In the genomic region with DNA sequence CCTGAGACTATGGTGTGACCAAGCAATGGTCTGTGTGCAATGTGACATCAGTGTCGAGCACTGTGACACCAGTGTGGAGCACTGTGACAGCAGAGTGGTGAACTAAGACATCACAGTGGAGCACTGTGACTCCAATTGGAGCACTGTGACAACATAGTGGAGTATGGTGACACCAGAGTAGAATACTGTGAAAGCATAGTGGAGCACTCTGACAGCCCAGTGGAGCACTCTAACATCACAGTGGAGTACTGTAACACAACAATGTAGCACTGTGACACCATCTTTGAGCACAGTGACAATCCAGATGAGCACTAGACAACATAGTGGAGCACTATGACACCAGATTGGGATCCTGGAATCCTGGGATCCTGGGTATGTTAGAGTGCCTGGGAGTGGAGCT, we compare ENCODE assay signal across 9 mouse cellular contexts.
DNase-seq lines count a peak whose midpoint lies in the region; ATAC-seq lines count a peak whose summit lies in the region.
"Had no signal": no experiment of that assay in that cellular context is flagged by ENCODE, and none has a peak within 500 bp of the region (broad histone marks: within the 10 kb centered on the region; RNA-seq: fewer than 3 reads in every experiment).

No protein-coding gene starts in this region.

- H3K27me3 ChIP-seq in embryonic facial prominence, embryonic 11.5 days (ENCODE audit: control insufficient read depth, insufficient read depth, low read length) = no peaks in the 10 kb centered on the region
- no peaks in the 10 kb centered on the region for H3K27me3 ChIP-seq in embryonic facial prominence, embryonic 10.5 days (replicated peaks; ENCODE audit: low read depth, poor library complexity, severe bottlenecking)
- H3K27me3 ChIP-seq in hindbrain, embryonic 12.5 days = no peaks in the 10 kb centered on the region

- ATAC-seq in embryonic facial prominence, embryonic 11.5 days (replicated peaks; ENCODE audit: insufficient number of reproducible peaks, low FRiP score, low TSS enrichment, low read depth) = peak; percentile 81
- peak; percentile 63 for ATAC-seq in hindbrain, embryonic 12.5 days (ENCODE audit: low FRiP score)
- peak; percentile 87 for ATAC-seq in monocyte, adult 5-6 weeks (replicated peaks; ENCODE audit: insufficient number of reproducible peaks, low FRiP score, low TSS enrichment, poor library complexity, severe bottlenecking)

- H3K4me2 ChIP-seq in embryonic facial prominence, embryonic 11.5 days (ENCODE audit: low read depth, low read length) = no peak overlapping the region
- no peak overlapping the region for H3K4me2 ChIP-seq in hindbrain, embryonic 12.5 days (replicated peaks)

- H3K36me3 ChIP-seq in embryonic facial prominence, embryonic 11.5 days (replicated peaks; ENCODE audit: control insufficient read depth, insufficient read depth, low read depth, low read length) = no peaks in the 10 kb centered on the region
- no peaks in the 10 kb centered on the region for H3K36me3 ChIP-seq in embryonic facial prominence, embryonic 10.5 days (replicated peaks)
- H3K36me3 ChIP-seq in hindbrain, embryonic 12.5 days = no peaks in the 10 kb centered on the region

- WGBS in embryonic facial prominence, embryonic 11.5 days = 86% methylated on average over 1 of the region's 1 CpGs
- 77% methylated on average over 1 of the region's 1 CpGs for WGBS in embryonic facial prominence, embryonic 10.5 days
- 79% methylated on average over 1 of the region's 1 CpGs for WGBS in hindbrain, embryonic 12.5 days

- no peak for DNase-seq in embryonic facial prominence, embryonic 11.5 days (ENCODE audit: low spot score)
- DNase-seq in embryonic facial prominence, embryonic 10.5 days (ENCODE audit: low spot score) = no peak
- DNase-seq in spleen, postnatal 36 days (ENCODE audit: low spot score in 2 of 2) = peak; percentile 1 to 2
- no peak for DNase-seq in spleen, adult 12 weeks (ENCODE audit: low spot score)
- DNase-seq in urinary bladder, adult 18-20 months (ENCODE audit: low spot score in 2 of 2) = no peak
- no peak for DNase-seq in right cerebral cortex, postnatal 36 days (ENCODE audit: low spot score in 2 of 2)

- H3K27ac ChIP-seq in embryonic facial prominence, embryonic 11.5 days (replicated peaks; ENCODE audit: low read depth, low read length) = no peak overlapping the region
- no peak overlapping the region for H3K27ac ChIP-seq in embryonic facial prominence, embryonic 10.5 days (replicated peaks)
- H3K27ac ChIP-seq in hindbrain, embryonic 12.5 days = no peak overlapping the region
- H3K27ac ChIP-seq: heart, adult 2 months had no signal

- H3K4me1 ChIP-seq in embryonic facial prominence, embryonic 11.5 days (ENCODE audit: control insufficient read depth, insufficient read depth, low read length) = no peaks in the 10 kb centered on the region
- no peaks in the 10 kb centered on the region for H3K4me1 ChIP-seq in embryonic facial prominence, embryonic 10.5 days
- no peaks in the 10 kb centered on the region for H3K4me1 ChIP-seq in hindbrain, embryonic 12.5 days

- peaks cover 2% of the 10 kb centered on the region; the same call in 1 of the 2 replicates for H3K9me3 ChIP-seq in embryonic facial prominence, embryonic 11.5 days (replicated peaks; ENCODE audit: control insufficient read depth, low read length)
- peaks cover 5% of the 10 kb centered on the region for H3K9me3 ChIP-seq in embryonic facial prominence, embryonic 10.5 days
- peaks cover 4% of the 10 kb centered on the region for H3K9me3 ChIP-seq in hindbrain, embryonic 12.5 days (replicated peaks)

- no peak overlapping the region for H3K9ac ChIP-seq in embryonic facial prominence, embryonic 11.5 days (replicated peaks; ENCODE audit: low read length)
- H3K9ac ChIP-seq in hindbrain, embryonic 12.5 days = no peak overlapping the region

- no peak overlapping the region for H3K4me3 ChIP-seq in embryonic facial prominence, embryonic 11.5 days (ENCODE audit: low read depth, low read length)
- no peak overlapping the region for H3K4me3 ChIP-seq in embryonic facial prominence, embryonic 10.5 days
- H3K4me3 ChIP-seq in hindbrain, embryonic 12.5 days = no peak overlapping the region
- H3K4me3 ChIP-seq: heart, adult 2 months had no signal

Comparison
In these comparisons a context has a peak if more than half of its experiments do, and no peak if none do; other contexts are left out.
1. DNase-seq: peak in spleen, postnatal 36 days (2 of 2); none in embryonic facial prominence, embryonic 11.5 days (single experiment), embryonic facial prominence, embryonic 10.5 days (single experiment), spleen, adult 12 weeks (single experiment), urinary bladder, adult 18-20 months (0 of 2) and right cerebral cortex, postnatal 36 days (0 of 2).
2. Peak in every context shown above with its lines, with median percentiles within 50 percentile points of each other: ATAC-seq.